Mouse (Mus musculus): ENCODE data around the gene Baiap2l2.
A peak's percentile ranks its signal among the peaks of the same experiment; 100 is the strongest.

The Baiap2l2 gene

GRCm38 (mm10) chr15:79299563-79300155 lies 14.3 kb upstream of the Baiap2l2 start:
- no peak for DNase-seq

GRCm38 (mm10) chr15:79298553-79298952 lies 13.2 kb upstream of the Baiap2l2 start:
- DNase-seq: no peak

DNA sequence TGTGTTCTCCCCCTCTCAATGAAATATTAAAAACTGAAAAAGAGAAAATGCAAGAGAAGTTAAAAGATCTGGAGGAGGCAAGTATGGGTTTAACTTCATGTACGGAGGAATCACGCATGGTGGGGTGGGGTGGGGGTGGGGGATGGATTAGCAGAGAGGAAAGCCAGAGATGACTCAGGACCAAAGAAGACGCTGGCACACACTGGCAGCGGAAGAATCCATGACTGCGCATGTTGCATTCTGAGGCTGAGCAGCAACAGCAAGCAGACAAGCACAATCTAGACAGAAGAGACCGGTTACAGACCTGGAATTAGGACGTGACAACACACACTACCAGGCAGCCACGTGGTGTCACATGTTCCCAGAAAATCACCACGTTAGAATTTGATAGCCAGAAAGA lies 7.4 kb upstream of the Baiap2l2 start:
- DNase-seq: no peak

GRCm38 (mm10) chr15:79290340-79290739 lies 5.0 kb upstream of the Baiap2l2 start:
- DNase-seq: no peak

DNA sequence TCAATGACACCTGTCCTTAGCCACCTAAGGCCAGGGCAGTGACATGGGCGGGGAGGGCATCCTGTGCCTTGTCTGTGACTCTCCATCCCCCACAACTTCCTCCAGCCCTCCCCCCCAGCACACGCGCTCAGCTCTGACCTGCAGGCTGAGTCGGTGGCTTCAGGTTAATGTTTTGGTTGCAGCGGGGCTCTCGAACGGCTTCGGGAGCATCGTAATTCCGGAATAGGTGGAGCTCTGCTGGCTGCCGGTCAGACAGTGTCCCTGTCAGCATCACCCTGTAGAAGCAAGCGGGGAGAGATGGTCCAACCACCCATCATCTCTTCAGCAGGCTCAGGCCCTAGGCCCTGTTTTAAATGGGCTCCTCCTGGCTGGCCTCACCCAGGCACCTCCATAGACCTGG lies 4.1 kb upstream of the Baiap2l2 start:
- DNase-seq: no peak

DNA sequence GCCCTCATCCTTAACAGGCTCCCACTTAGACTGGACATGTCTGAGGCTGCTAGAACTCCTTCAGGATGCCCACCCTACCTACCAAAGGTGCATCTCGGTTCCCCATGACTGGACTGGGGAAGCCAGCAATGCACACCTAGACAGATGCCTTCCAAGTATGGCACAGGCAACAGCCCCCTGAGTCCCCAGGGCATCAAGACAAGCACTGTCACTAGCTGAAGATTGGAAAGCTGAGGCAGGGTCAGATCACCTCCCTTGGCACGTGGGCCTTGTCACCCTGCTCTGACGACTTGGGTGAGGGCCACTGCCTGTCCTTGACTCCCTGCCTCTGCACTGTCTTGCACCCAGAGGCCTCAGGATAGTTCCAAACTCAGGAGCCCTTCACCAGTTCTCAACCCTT lies 3.0 kb upstream of the Baiap2l2 start:
- no peak for DNase-seq

DNA sequence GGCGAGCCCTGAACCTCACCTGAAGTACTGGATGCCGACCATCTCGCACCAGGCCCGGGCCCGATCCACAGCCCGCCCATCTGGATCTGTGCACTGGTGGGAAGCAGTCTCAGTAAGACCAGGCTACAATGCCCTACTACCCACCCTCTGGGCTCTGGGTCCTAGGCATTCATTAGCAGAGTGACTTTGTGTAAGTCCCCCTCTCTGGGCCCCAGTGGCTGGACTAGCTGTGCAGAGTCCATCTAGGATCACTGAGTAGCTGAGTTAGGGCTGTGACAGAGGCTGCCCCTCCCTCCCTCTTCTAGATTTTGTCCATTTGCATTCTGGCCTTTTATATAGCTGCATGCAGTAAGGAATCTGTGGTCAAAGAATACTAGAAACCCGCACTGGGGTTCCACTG lies 1.8 kb upstream of the Baiap2l2 start:
- DNase-seq: peak; percentile 52

GRCm38 (mm10) chr15:79286141-79286540 lies 804 bp upstream of the Baiap2l2 start:
- peak; percentile 76 to 77 for DNase-seq

GRCm38 (mm10) chr15:79283371-79283770 lies 2.0 kb downstream of the Baiap2l2 start:
- peak; percentile 66 to 79 for DNase-seq

GRCm38 (mm10) chr15:79282434-79282833 lies 2.9 kb downstream of the Baiap2l2 start:
- DNase-seq: no peak

DNA sequence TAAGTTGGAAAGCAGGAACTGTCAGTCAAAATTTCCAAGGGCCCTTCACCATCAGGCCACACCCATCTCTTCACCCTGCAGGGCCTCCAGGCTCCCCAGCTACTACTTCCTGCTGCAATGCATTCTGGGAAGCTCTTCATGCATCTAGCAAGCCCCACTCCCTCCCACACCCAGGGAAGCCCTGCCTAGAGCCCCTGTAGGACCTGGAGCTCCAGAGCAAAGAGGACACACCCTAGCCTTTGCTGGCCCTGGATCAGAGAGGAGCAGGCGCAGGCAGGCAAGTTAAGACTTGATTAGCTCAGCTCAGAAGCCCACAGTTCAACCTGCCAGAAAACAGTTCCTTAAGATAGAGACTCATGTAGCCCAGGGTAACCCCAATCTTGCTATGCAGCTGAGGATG lies 3.9 kb downstream of the Baiap2l2 start:
- DNase-seq: no peak

GRCm38 (mm10) chr15:79280850-79281249 lies 4.5 kb downstream of the Baiap2l2 start:
- peak in 1 of 2 experiments; percentile 37 for DNase-seq

GRCm38 (mm10) chr15:79280209-79280608 lies 5.1 kb downstream of the Baiap2l2 start:
- peak; percentile 30 to 74 for DNase-seq

DNA sequence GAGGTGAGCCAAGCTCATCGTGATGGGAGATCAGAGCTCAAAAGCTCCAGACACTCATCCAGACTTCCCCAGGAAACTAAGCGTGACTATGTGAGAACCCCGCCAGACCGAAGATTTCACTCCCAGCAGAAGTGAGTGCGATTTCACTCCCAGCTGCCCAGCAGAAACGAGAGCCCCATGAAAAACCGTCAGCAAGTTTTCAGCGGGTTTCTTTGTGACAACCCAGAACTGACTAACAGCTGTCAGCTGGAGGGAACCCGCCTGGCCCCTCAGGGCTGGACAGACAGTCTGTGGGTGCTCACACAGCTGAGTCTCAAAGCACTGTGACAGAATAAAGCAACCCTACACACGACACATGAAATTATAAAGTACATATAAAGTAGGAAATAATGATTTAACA lies 7.6 kb downstream of the Baiap2l2 start:
- DNase-seq: no peak

DNA sequence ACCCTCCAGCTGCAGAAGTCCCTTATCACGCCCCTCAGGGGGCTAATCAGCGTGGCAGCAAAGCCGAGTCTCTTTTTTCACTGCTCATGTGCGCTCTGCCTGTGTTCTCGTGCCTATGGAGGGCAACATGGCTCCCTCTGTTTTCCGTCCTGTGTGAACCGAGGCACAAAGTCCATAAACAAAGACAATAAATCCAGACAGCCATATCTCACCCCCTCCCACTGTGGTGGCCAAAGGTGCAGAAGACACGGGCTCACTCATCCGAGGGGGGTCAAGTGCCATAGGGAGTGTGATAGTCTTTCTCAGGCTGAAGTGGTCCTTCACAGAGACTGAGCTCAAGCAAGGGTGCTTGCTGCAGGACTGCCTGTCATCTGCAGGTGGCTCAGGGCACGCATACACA lies 12.3 kb downstream of the Baiap2l2 start:
- DNase-seq: no peak

DNA sequence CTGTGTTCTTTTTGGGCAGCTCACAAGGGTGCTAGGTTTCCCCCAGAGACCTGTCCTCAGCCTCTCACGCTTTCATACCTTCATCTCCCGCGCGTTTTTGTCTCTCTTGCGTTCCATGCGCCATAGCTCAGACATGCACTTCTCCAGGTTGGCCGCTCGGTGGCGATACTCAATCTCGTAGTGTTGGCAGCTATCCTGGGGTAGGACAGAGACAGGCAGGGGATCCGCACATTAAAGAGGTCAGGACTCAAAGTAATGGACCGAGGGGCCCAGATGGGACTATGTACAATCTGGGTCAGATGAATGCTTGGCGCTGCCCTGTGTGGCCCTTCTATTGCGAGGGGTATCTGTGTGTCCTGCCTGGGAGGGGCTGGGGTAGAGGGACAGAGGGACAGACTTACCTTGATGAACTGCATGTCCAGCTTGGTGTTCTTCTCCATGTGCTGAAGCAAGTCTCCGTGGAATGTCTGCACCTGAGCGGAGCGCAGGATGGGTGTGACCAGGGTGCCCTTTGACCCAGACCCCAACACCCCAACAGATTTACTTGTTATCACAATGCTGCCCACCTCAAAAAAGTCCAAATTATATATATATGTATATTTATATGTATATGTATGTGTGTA lies 14.1 kb downstream of the Baiap2l2 start:
- DNase-seq: peak in 1 of 2 experiments; percentile 61

DNA sequence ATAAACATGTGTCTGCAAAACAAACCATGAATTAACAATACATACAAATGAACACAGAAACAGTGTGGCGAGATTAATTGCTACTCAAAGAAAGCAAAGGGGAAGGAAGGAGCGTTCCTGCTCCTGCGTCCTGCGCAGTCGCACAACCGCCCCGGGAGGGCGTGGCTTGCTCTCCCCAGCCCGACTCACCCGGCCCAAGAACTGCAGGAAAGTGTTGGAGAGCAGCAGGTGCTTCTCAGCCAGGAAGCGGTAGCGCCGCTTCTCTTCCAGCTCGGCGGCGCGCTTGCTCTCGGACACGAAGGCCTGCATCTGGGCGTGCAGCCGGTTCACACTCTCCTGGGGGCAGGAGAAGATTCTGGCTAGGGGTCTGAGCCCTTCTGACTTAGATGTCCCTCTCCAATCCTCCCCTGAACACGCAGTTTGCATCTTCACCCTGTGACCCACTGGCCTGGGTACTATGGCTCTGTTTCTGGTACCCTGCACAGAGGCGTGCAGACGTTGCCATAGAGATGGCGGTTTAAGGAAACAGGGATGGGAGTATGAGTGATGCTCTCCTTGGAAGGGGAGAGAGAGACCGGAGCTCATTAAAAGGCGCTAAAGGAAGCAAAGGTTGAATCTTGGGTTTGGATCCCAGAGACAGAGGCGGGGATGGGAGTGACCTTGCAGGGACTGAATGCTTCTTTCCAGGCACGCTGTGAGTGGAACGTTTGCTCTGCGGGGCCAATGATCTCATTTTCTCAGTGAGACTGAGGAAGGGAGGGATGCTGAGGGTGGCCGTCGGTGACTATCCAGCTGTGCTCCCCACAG lies 14.8 kb downstream of the Baiap2l2 start:
- DNase-seq: peak; percentile 59 to 78

DNA sequence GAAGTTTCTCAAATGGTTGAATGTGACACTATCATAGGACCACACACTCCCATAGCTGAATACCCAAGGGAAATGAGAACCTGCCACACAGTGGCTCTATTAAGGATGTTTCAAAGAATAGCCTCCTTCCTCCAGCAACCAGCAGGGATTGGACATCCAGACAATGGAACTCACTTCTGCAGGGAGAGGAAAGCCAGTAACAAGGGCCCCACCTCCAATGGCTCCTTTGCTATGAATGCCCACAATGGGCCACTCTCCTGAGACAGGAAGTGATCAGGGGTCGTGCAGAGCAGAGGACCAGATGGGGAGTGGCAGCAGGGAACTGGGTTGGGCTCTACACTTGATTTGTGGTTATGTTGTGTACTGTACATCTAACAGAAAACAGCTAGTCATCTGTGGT lies 16.8 kb downstream of the Baiap2l2 start:
- no peak for DNase-seq

DNA sequence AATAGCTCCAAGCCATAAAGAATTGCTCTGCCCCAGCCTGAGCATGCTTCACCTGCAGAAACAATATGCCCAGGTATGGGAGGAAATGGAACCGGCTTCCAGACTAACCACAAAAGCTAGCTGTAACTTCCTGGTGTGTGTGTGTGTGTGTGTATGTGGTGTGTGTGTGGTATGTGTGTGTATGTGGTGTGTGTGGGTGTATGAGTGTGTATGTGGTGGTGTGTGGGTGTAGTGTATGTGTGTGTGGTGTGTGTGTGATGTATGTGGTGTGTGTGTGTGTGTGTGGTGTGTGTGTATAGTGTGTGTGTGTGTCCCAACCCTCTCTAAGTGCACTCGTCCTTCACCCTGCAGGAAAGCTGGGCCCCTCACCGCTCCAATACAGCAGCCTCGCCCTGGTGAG lies 20.0 kb downstream of the Baiap2l2 start:
- no peak for DNase-seq

GRCm38 (mm10) chr15:79263726-79264125 lies 21.6 kb downstream of the Baiap2l2 start:
- DNase-seq: no peak

DNA sequence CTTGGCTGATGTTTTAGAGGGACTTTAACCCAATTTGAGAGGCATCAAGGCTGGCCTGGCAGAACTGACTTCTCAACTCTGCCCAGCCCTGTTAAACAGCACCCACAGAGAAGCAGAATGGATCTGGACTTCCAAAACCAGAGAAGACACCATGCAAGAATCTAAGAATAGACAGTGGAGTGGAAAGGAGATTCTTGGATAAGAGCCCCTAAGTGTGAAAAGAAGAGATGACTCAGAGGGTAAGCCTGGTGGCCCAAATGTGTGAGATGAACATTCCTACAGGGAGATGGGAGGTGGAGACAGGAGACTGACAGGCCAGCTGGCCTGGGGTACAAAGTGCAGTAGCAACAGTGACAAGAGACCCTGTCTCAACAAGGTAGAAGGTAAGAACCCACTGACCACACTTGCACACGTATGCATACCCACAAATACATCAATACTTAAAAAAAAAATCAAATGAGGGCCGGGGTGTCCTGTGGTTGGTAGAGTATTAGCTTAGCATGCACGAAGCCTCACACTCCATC lies 22.5 kb downstream of the Baiap2l2 start:
- no peak for DNase-seq

- DNase-seq: peak; percentile 27 to 73
These were observed 23.0 kb downstream of the Baiap2l2 start for GRCm38 (mm10) chr15:79262375-79262774.

- no peak for DNase-seq
These were observed 23.6 kb downstream of the Baiap2l2 start for GRCm38 (mm10) chr15:79261757-79262156.
